Mouse (Mus musculus) embryonic facial prominence, embryonic 11.5 days (tissue): ENCODE results near the gene Rcor3. TPM values are rescaled to one million over a fixed set of nuclear protein-coding genes. Genes with fewer than 3 reads are reported as not detected.

Experiments
- ATAC-seq: fragments of 200-750 bp; cut with Nextera tagmentation; replicated peaks from 2 replicates; pipeline ENCODE4 v1.8.0; 2017; ENCODE audit warnings: low read depth; ENCODE audit not compliant: insufficient number of reproducible peaks, low FRiP score, low TSS enrichment
- DNase-seq: peaks from one replicate; pipeline ENCODE4 v3.0.0-alpha.2; 2015; ENCODE audit warnings: low spot score
- H3K27ac ChIP-seq: fragments of 300-500 bp; sonication (generic); replicated peaks from 2 replicates; pipeline ENCODE4 v1.5.1; 2014; ENCODE audit warnings: mild to moderate bottlenecking, low read depth, low read length, control low read depth
- H3K27me3 ChIP-seq: fragments of 300-500 bp; sonication (generic); 2 replicates; pipeline ENCODE4 v1.6.1; 2014; ENCODE audit warnings: mild to moderate bottlenecking, low read length, moderate library complexity, mixed read lengths; ENCODE audit not compliant: control insufficient read depth, insufficient read depth
- H3K36me3 ChIP-seq: fragments of 300-500 bp; sonication (generic); replicated peaks from 2 replicates; pipeline ENCODE4 v1.6.1; 2014; ENCODE audit warnings: low read depth, mild to moderate bottlenecking, low read length, moderate library complexity, mixed read lengths; ENCODE audit not compliant: control insufficient read depth, insufficient read depth
- H3K4me1 ChIP-seq: fragments of 300-500 bp; sonication (generic); 2 replicates; pipeline ENCODE4 v1.6.1; 2014; ENCODE audit warnings: low read length, mixed read lengths; ENCODE audit not compliant: control insufficient read depth, insufficient read depth
- H3K4me2 ChIP-seq: fragments of 300-500 bp; sonication (generic); 2 replicates; pipeline ENCODE4 v1.6.1; 2014; ENCODE audit warnings: low read depth, mild to moderate bottlenecking, control low read depth, low read length, moderate library complexity
- H3K4me3 ChIP-seq: fragments of 300-500 bp; sonication (generic); 2 replicates; pipeline ENCODE4 v1.5.1; 2014; ENCODE audit warnings: low read depth, low read length, control low read depth
- H3K9ac ChIP-seq: fragments of 300-500 bp; sonication (generic); replicated peaks from 2 replicates; pipeline ENCODE4 v1.6.1; 2014; ENCODE audit warnings: mild to moderate bottlenecking, control low read depth, low read length
- H3K9me3 ChIP-seq: fragments of 300-500 bp; sonication (generic); replicated peaks from 2 replicates; pipeline ENCODE4 v1.6.1; 2016; ENCODE audit warnings: mild to moderate bottlenecking, low read length, inconsistent platforms, mixed read lengths; ENCODE audit not compliant: control insufficient read depth
- WGBS: fragments of 180-500 bp; shearing (Covaris S2); extraction: QIAGEN DNeasy Blood & Tissue Kit; methylation state at CpG from one replicate; pipeline ENCODE4 v1.1.7; 2014; 5-methylcytosine and 5-hydroxymethylcytosine counted together
- polyA plus RNA-seq: library from polyadenylated mRNA; unstranded; fragments of >200 nt; fragmentation: Nextera tagmentation; extraction: Ambion mirVana; gene quantifications from 2 replicates; pipeline ENCODE4 v1.2.1, GENCODE M21; 2014

Gene Rcor3
- polyA plus RNA-seq, 1 experiment from 2014 or later: 17.3 TPM

DNA sequence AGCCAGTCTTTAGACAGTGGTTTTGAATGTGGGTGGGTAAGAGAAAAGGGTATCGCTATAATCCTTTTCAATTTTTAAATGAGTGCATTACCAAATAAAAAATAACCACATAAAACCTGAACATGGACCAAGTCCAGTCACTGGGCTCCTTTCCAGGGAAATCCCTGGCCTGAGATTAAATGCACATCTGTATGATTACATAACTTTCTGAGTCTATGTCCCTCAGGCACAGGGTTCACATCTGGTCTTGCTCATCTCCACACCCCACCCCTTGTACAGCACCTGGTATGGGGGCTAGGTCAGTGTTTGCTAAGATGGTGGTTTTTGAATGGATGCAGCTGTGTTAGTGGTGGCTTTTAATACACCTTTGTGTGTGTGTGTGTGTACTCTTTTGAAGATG is 65.4 kb downstream of the Rcor3 start:
- no peak overlapping the region for H3K9ac ChIP-seq
- ATAC-seq: no peak
- no peaks in the 10 kb centered on the region for H3K27me3 ChIP-seq
- no peak overlapping the region for H3K4me2 ChIP-seq
- H3K9me3 ChIP-seq: no peaks in the 10 kb centered on the region
- WGBS: 100% methylated on average over 1 of the region's 1 CpGs
- H3K4me3 ChIP-seq: no peak overlapping the region
- no peak for DNase-seq
- no peaks in the 10 kb centered on the region; the same call in 1 of the 2 replicates for H3K4me1 ChIP-seq
- no peaks in the 10 kb centered on the region for H3K36me3 ChIP-seq
- no peak overlapping the region for H3K27ac ChIP-seq

DNA sequence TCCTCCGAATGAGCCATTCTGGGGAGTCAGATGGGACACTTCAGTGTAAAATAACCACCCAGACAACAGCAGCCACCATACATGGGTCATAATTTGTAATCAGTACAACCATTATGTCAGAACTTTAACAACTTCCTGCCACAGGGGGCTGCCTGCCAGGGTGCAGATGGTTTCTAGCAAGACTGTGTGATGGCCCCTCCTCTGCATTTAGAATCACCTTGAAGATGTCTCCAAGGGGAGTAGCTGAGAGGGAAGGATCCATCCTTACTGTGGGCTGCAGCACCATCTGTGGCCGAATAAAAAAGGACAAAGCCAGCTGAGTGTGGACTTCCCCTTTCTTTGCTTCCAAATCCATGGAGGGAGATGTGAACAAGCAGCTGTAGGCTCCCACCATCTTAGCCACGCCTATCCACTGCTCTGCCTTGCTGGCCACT is 67.2 kb downstream of the Rcor3 start:
- WGBS: 69% methylated on average over 3 of the region's 3 CpGs
- ATAC-seq: no peak
- H3K9me3 ChIP-seq: no peaks in the 10 kb centered on the region
- no peaks in the 10 kb centered on the region for H3K27me3 ChIP-seq
- no peak overlapping the region for H3K27ac ChIP-seq
- H3K36me3 ChIP-seq: no peaks in the 10 kb centered on the region
- H3K4me1 ChIP-seq: no peaks in the 10 kb centered on the region; the same call in 1 of the 2 replicates
- no peak overlapping the region for H3K4me2 ChIP-seq
- no peak overlapping the region for H3K9ac ChIP-seq
- no peak for DNase-seq
- H3K4me3 ChIP-seq: no peak overlapping the region

DNA sequence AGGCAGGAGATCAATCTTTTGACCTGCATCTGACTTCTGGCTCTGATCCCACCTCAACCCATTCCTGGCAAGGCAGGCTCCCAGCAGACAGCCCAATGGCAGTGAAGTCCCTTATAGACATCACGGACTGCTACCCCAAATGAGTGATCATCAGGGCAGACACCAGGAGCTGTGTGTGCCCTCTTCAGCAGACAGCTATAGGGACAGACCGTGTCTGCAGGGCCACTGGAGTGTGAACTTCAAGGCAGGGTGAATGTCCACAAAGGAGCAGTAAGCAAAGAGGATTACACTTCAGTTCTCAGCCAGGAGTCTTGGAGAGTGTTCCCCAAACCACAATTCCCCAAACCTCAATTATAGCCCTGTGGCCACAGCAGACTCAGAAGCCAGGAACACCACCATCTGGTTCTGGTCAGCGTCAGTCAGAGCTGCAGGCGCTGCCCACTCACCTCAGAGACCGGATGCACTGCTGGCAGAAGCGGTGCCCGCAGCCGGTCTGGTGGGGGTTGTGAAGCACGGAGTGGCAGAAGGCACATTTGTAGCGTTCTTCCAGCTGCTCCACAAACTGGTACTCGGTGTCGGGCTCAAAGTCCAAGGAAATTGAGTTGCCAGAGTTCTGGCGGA is 67.8 kb downstream of the Rcor3 start:
- no peak overlapping the region for H3K4me2 ChIP-seq
- 49% methylated on average over 13 of the region's 13 CpGs for WGBS
- H3K27me3 ChIP-seq: no peaks in the 10 kb centered on the region
- no peak overlapping the region; the same call in 1 of the 2 replicates for H3K27ac ChIP-seq
- no peak overlapping the region for H3K4me3 ChIP-seq
- no peaks in the 10 kb centered on the region; the same call in 1 of the 2 replicates for H3K4me1 ChIP-seq
- no peak for ATAC-seq
- no peaks in the 10 kb centered on the region for H3K36me3 ChIP-seq
- peak; percentile 58 for DNase-seq
- no peaks in the 10 kb centered on the region for H3K9me3 ChIP-seq
- 0 out of 2 replicates have a peak overlapping the region, but pooled peaks have one; percentile 28 for H3K9ac ChIP-seq

DNA sequence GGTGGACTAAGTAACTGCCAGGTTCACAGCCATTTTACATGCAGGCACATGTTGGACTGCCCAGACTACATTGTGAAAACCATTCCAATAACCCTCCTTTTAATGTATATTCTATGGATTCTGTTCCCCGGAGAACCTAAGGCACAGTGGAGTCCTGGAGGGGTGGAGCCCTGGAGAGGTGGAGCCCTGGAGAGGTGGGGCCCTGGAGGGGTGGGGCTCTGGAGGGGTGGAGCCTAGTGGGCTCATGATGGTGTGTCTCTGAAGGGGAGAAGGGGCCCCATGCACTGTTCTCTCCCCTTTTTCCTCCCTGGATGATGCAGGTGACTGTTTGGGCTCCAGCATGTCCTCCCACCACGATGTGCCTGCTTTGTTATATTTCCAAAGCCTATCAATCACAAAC is 69.7 kb downstream of the Rcor3 start:
- no peaks in the 10 kb centered on the region for H3K36me3 ChIP-seq
- no peaks in the 10 kb centered on the region; the same call in 1 of the 2 replicates for H3K4me1 ChIP-seq
- H3K4me3 ChIP-seq: no peak overlapping the region
- WGBS: 56% methylated on average over 2 of the region's 2 CpGs
- no peaks in the 10 kb centered on the region for H3K27me3 ChIP-seq
- H3K9ac ChIP-seq: no peak overlapping the region
- H3K4me2 ChIP-seq: no peak overlapping the region
- H3K27ac ChIP-seq: no peak overlapping the region
- no peak; the same call in 1 of the 2 replicates for ATAC-seq
- no peak for DNase-seq
- no peaks in the 10 kb centered on the region for H3K9me3 ChIP-seq

DNA sequence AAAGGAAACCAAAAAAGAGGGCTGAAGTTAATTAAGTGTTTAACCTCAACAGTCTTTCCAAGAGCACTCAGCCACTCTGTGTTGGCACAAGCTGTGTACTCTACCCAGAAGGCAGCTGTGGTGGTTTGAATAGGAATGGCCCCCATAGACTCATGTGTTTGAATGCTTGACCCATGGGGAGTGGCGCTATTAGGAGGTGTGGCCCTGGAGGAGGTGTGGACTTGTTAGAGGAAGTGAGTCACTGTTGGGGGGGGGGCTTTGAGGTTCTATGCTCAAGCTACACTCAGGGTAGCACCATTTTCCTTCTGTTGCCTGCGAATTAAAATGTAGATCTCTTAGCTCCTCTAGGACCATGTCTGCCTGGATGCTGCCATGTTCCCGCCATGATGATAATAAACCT is 70.9 kb downstream of the Rcor3 start:
- Histone ChIP-seq H3K4me1 (no peaks in the 10 kb centered on the region; the same call in 1 of the 2 replicates), H3K36me3 (no peaks in the 10 kb centered on the region), H3K4me2 (no peak overlapping the region), H3K27me3 (no peaks in the 10 kb centered on the region), H3K9ac (no peak overlapping the region), H3K9me3 (no peaks in the 10 kb centered on the region), H3K4me3 (no peak overlapping the region), H3K27ac (no peak overlapping the region)
- ATAC-seq (no peak), DNase-seq (no peak)
- 92% methylated on average over 3 of the region's 3 CpGs for WGBS

DNA sequence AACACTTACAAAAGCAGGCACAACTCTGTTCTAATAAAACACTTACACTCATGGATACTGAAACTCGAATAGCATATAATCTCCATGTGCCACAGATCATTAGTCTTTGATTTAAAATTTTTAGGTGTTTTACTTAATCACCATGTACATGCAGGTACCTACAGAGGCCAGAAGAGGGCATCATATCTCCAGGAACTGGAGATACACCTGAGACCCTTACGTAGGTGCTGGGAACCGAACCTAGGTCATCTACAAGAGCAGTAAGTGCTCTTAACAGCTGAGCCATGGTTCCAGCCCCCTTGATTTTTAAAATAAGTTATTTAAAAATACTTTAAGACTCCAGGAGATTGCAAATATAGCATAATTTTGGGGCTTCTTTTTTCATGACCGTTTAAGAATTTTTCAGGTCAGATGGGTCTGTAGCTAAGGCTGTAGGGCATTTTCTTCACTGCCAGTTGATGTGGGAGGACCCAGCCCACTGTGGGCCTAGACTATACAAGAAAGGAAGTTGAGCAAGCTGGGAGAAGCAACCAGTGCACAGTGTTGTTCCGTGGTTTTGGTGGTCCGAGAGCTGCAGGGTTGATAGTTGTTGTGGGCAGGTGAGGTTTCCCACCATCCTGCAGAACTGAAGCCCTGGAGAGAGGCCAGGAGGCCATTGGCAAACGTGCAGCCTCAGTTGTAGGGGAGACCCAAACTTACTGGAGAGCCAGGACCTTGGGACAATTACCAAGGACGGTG is 74.5 kb downstream of the Rcor3 start:
- DNase-seq: no peak
- Histone ChIP-seq H3K36me3 (no peaks in the 10 kb centered on the region), H3K9ac (no peak overlapping the region), H3K4me2 (no peak overlapping the region), H3K4me1 (no peaks in the 10 kb centered on the region), H3K4me3 (no peak overlapping the region), H3K27me3 (no peaks in the 10 kb centered on the region), H3K9me3 (no peaks in the 10 kb centered on the region), H3K27ac (no peak overlapping the region)
- ATAC-seq: no peak
- WGBS: 92% methylated on average over 8 of the region's 8 CpGs

DNA sequence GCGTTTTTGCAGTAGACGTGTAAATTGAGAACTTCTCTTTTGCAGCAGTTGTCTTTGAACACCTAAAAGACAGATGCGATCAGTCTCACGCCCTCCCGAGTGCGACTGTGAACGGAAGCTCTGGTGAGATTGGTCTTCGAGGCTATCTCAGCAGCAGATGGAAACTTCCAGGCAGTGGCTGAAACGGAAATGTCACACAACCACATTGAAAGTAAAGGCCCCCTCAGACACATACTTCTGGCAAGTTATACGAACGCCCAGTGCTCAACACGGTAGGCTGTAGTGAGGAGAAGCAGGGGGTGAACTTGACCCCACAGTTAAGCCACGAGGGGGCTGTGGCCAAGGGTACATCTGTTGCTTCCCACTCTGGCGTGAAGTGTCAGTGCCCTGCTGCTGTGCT is 75.2 kb downstream of the Rcor3 start:
- H3K27ac ChIP-seq: no peak overlapping the region
- H3K4me3 ChIP-seq: no peak overlapping the region
- H3K9ac ChIP-seq: no peak overlapping the region
- ATAC-seq (no peak), DNase-seq (no peak)
- 90% methylated on average over 14 of the region's 14 CpGs for WGBS
- no peaks in the 10 kb centered on the region for H3K9me3 ChIP-seq
- no peaks in the 10 kb centered on the region for H3K4me1 ChIP-seq
- no peak overlapping the region for H3K4me2 ChIP-seq
- H3K27me3 ChIP-seq: no peaks in the 10 kb centered on the region
- H3K36me3 ChIP-seq: no peaks in the 10 kb centered on the region

DNA sequence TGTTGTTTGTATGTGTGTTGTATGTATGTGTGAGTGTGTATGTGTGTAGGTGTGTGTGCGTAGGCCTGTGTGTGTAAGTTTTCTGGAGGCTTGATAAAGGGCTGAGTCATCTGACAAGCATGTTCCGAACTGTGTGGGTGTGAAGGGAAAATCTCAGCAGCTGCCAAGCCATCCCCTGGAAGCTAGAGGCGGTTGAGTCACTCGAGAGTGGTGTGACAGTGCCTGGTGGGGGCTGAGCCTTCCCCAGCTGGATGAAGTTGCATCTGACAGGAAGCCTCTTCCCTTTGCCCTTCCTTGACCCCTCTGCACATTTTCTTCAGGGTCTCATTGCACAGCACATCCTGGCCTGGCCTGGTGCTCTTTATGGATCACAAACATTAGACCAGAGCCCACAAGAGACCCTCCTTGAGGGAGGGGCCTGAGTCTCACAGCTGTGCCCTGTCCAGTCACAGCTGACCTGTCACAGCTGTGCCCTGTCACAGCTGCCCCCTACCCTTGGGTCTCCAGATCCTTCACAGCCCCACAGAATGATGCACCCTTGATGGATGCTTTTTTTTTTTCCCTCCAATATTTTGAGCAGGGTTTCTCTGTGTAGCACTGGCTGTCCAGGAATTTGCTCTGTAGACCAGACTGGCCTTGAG is 76.1 kb downstream of the Rcor3 start:
- no peak overlapping the region for H3K4me3 ChIP-seq

More for the DNA sequence above, 76.1 kb downstream of the Rcor3 start:
- no peaks in the 10 kb centered on the region for H3K9me3 ChIP-seq
- no peak overlapping the region for H3K4me2 ChIP-seq
- no peak overlapping the region for H3K27ac ChIP-seq
- H3K9ac ChIP-seq: no peak overlapping the region
- no peaks in the 10 kb centered on the region for H3K27me3 ChIP-seq
- H3K4me1 ChIP-seq: no peaks in the 10 kb centered on the region
- ATAC-seq (no peak), DNase-seq (no peak)
- 50% methylated on average over 4 of the region's 4 CpGs for WGBS
- no peaks in the 10 kb centered on the region for H3K36me3 ChIP-seq
